Mouse (Mus musculus) intestine, embryonic 15.5 days (tissue): ENCODE results near the gene Mrpl33. TPM values are rescaled to one million over a fixed set of nuclear protein-coding genes. Genes with fewer than 3 reads are reported as not detected.
"Not testable (repeated sequence)": the region's sequence is repeated elsewhere in the genome, so short reads cannot be mapped to it uniquely, and the experiment has no call there.

ENCODE experiments used
- ATAC-seq: fragments of 200-750 bp; cut with Nextera tagmentation; 2 replicates; pipeline ENCODE4 v1.8.0; 2017; ENCODE audit warnings: moderate TSS enrichment, moderate library complexity
- H3K27ac ChIP-seq: fragments of 300-500 bp; sonication (generic); 2 replicates; pipeline ENCODE4 v1.5.1; 2015; ENCODE audit warnings: mild to moderate bottlenecking, inconsistent platforms
- H3K27me3 ChIP-seq: fragments of 300-500 bp; sonication (generic); replicated peaks from 2 replicates; pipeline ENCODE4 v1.6.1; 2015; ENCODE audit warnings: inconsistent platforms
- H3K36me3 ChIP-seq: fragments of 300-500 bp; sonication (generic); 2 replicates; pipeline ENCODE4 v1.6.1; 2015; ENCODE audit warnings: inconsistent platforms
- H3K4me1 ChIP-seq: fragments of 300-500 bp; sonication (generic); replicated peaks from 2 replicates; pipeline ENCODE4 v1.6.1; 2015; ENCODE audit warnings: inconsistent platforms
- H3K4me2 ChIP-seq: fragments of 300-500 bp; sonication (generic); replicated peaks from 2 replicates; pipeline ENCODE4 v1.6.1; 2015; ENCODE audit warnings: mild to moderate bottlenecking, inconsistent platforms
- H3K4me3 ChIP-seq: fragments of 300-500 bp; sonication (generic); replicated peaks from 2 replicates; pipeline ENCODE4 v1.5.1; 2015; ENCODE audit warnings: inconsistent platforms
- H3K9ac ChIP-seq: fragments of 300-500 bp; sonication (generic); 2 replicates; pipeline ENCODE4 v1.6.1; 2015; ENCODE audit warnings: inconsistent platforms
- H3K9me3 ChIP-seq: fragments of 300-500 bp; sonication (generic); 2 replicates; pipeline ENCODE4 v1.6.1; 2016; ENCODE audit warnings: inconsistent platforms
- WGBS: fragments of 180-500 bp; shearing (Covaris S2); methylation state at CpG from one replicate; pipeline ENCODE4 v1.1.7; 2015; 5-methylcytosine and 5-hydroxymethylcytosine counted together
- polyA plus RNA-seq: library from polyadenylated mRNA; unstranded; fragments of >200 nt; fragmentation: Nextera tagmentation; extraction: Ambion mirVana; gene quantifications from 2 replicates; pipeline ENCODE4 v1.2.1, GENCODE M21; 2015

Gene Mrpl33
- polyA plus RNA-seq, 1 experiment from 2014 or later, result 322 TPM

DNA sequence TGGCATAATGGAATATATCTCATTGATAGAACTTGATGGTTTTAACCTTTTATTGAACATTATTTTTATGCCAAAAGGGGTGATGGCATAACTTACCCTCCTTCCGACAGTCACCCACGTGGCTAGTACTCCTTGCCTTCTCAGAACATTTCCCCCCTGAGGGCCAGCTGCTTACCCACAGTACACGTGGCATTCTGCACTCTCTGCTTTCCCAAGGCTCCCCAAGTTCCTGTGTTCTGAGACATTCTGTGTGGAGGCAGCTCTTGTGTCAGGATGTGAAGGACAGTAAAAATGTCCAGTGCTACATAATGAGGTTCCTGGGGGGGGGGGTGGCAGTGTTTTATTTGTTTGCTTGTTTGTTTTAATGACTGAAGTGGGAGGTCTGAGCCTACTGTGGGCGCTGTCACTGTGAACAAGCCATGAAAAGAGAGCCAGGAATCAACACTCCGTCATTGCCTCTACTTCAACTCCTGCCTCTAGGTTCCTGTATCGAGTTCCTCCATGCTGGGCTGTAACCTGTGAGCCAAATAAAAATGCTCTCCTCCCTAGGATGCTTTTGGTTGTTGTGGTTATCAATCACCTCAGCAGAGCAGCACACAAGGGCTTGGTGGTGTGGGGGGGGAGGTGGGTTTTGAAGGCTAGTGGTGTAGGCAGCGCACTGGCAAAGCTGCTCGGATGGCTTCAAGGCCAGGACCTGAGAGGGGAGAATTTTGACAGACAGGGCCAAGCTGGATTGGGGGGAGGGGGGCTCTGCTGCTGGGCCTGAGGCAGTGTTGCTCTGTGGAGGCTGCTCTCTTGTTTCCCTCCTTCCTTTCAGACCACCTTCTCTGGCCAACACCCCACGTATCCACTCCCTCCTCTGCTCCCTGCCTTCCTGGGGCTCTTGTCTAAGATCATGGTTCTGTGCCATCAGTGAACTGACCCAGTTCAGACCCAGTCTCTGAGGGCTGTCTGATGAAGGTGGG lies 31.1 kb downstream of the Mrpl33 start:
- no peak overlapping the region for H3K27ac ChIP-seq
- WGBS, result 72% methylated on average over 9 of the region's 9 CpGs
- no peak overlapping the region for H3K9ac ChIP-seq

DNA sequence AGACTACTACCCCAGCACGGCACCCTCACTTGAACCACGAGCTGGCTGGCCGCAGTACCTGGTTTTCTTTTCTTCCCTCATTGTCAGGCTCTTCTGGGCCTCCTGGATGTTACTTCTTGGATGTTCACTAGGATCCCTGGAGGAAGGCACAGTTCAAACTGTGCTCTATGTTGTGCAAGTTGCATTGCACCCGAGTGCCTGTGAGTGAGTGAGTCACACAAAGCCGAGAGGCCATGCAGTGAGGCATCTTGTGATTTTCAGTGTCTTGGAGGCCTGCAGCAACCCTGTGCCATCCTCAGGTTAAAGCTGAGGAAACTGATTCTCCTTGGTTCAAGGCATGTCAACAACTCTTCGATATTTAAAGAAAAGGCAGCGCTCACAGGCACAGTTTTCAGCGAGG lies 31.8 kb downstream of the Mrpl33 start:
- H3K9me3 ChIP-seq, result no peaks in the 10 kb centered on the region
- no peak overlapping the region for H3K4me3 ChIP-seq
- H3K4me2 ChIP-seq, result no peak overlapping the region
- H3K36me3 ChIP-seq, result no peaks in the 10 kb centered on the region
- peaks cover 3% of the 10 kb centered on the region; the same call in 1 of the 2 replicates for H3K4me1 ChIP-seq
- ATAC-seq, result no peak
- WGBS, result 86% methylated on average over 8 of the region's 8 CpGs
- H3K9ac ChIP-seq, result no peak overlapping the region
- H3K27me3 ChIP-seq, result no peaks in the 10 kb centered on the region
- no peak overlapping the region for H3K27ac ChIP-seq

More for the DNA sequence above, 31.1 kb downstream of the Mrpl33 start:
- Histone ChIP-seq H3K9me3 (no peaks in the 10 kb centered on the region), H3K4me3 (no peak overlapping the region), H3K4me1 (peaks cover 3% of the 10 kb centered on the region; the same call in 1 of the 2 replicates), H3K36me3 (no peaks in the 10 kb centered on the region), H3K27me3 (no peaks in the 10 kb centered on the region), H3K4me2 (no peak overlapping the region)
- no peak for ATAC-seq

DNA sequence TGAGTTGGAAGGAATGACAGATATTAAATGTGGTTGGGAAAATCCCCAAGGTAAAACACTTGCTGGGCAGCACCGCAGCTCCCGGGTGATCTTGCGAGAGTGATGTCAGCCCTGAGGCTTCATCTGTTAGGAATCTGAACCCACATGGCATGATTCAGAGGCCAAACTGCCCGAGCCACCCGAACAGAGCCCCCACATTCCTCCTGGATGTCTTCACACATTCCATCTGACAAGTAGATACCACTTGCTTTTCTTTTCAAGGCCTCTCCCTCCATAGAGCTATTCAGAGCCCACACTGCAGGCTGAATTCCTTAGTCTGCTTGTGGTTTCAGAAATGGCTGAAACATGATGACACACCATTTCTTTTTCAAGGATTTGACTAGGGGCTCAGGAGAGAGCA lies 33.3 kb downstream of the Mrpl33 start:
- Histone ChIP-seq H3K4me1 (peaks cover 3% of the 10 kb centered on the region; the same call in 1 of the 2 replicates), H3K4me3 (no peak overlapping the region), H3K9ac (no peak overlapping the region), H3K27me3 (no peaks in the 10 kb centered on the region), H3K36me3 (no peaks in the 10 kb centered on the region), H3K27ac (peak overlapping the region; percentile 65), H3K9me3 (no peaks in the 10 kb centered on the region), H3K4me2 (no peak overlapping the region)
- WGBS, result 39% methylated on average over 5 of the region's 5 CpGs
- peak; percentile 59; the same call in 1 of the 2 replicates for ATAC-seq

- H3K4me2 ChIP-seq, H3K27me3 ChIP-seq, H3K9ac ChIP-seq, H3K9me3 ChIP-seq, ATAC-seq, H3K4me1 ChIP-seq, H3K36me3 ChIP-seq, H3K27ac ChIP-seq, H3K4me3 ChIP-seq: not testable (repeated sequence)
- 98% methylated on average over 4 of the region's 4 CpGs for WGBS
These were observed 34.4 kb downstream of the Mrpl33 start for GRCm38 (mm10) chr5:31631169-31631568.

GRCm38 (mm10) chr5:31634161-31634560 lies 37.4 kb downstream of the Mrpl33 start:
- H3K4me3 ChIP-seq, result no peak overlapping the region
- H3K27ac ChIP-seq, result no peak overlapping the region
- 70% methylated on average over 4 of the region's 4 CpGs for WGBS
- no peak overlapping the region for H3K4me2 ChIP-seq
- no peak for ATAC-seq
- H3K27me3 ChIP-seq, result no peaks in the 10 kb centered on the region
- H3K36me3 ChIP-seq, result no peaks in the 10 kb centered on the region
- no peaks in the 10 kb centered on the region for H3K9me3 ChIP-seq
- peaks cover 8% of the 10 kb centered on the region; the same call in 1 of the 2 replicates for H3K4me1 ChIP-seq
- H3K9ac ChIP-seq, result no peak overlapping the region

DNA sequence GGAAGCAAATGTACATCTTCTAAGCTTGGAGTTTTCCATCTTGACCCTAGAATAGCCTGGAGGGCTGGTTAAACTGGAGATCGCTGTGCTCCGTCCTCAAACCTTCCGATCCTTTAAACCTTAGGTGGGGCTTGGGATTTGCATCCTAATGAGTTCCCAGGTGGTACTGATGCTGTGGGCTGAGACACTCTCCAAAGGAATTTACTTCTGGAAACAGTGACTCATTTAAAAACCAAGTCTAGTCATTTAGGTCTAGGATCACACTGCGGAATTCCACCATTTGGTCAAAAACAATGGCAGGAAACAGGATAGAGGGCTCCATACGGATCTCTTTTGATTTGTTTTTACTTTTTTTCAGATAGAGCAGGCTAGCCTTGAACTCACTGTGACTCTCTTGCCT lies 37.9 kb downstream of the Mrpl33 start:
- Histone ChIP-seq H3K27me3 (no peaks in the 10 kb centered on the region), H3K9ac (no peak overlapping the region), H3K9me3 (no peaks in the 10 kb centered on the region), H3K4me2 (no peak overlapping the region), H3K27ac (no peak overlapping the region), H3K36me3 (no peaks in the 10 kb centered on the region), H3K4me1 (peaks cover 8% of the 10 kb centered on the region; the same call in 1 of the 2 replicates), H3K4me3 (no peak overlapping the region)
- WGBS, result 81% methylated on average over 5 of the region's 5 CpGs
- no peak for ATAC-seq

- Histone ChIP-seq H3K4me1 (0 out of 2 replicates have a peak, but pooled peaks cover 4% of the 10 kb centered on the region), H3K36me3 (no peaks in the 10 kb centered on the region), H3K27me3 (no peaks in the 10 kb centered on the region), H3K9ac (no peak overlapping the region), H3K27ac (no peak overlapping the region), H3K4me3 (no peak overlapping the region), H3K4me2 (no peak overlapping the region), H3K9me3 (no peaks in the 10 kb centered on the region)
- 46% methylated on average over 9 of the region's 9 CpGs for WGBS
- ATAC-seq, result peak; percentile 68
These were observed 40.0 kb downstream of the Mrpl33 start for GRCm38 (mm10) chr5:31636636-31637253.

DNA sequence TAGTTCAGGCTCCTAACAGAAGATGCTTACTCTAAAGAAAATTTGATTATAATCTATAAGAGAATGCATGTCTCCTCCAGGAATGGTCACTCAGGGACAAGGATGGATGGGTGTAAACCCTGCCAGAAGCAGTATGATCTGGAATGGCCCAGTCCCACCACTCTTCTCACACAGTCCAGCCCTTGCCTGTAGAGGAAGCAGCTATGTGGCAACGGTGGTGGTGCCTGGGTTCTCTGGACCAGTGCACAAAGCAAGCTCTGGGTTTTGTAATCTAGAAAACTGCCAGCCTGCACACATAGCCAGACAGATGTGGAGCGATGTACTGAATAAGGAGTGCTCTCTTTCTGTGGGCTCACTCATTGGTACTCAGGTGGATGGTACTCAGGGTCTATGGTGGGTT lies 43.8 kb downstream of the Mrpl33 start:
- Histone ChIP-seq H3K9ac (no peak overlapping the region), H3K9me3 (no peaks in the 10 kb centered on the region), H3K27ac (no peak overlapping the region), H3K36me3 (no peaks in the 10 kb centered on the region), H3K4me3 (no peak overlapping the region), H3K27me3 (no peaks in the 10 kb centered on the region), H3K4me2 (no peak overlapping the region), H3K4me1 (0 out of 2 replicates have a peak, but pooled peaks cover 4% of the 10 kb centered on the region)
- WGBS, result 89% methylated on average over 2 of the region's 2 CpGs
- no peak for ATAC-seq

DNA sequence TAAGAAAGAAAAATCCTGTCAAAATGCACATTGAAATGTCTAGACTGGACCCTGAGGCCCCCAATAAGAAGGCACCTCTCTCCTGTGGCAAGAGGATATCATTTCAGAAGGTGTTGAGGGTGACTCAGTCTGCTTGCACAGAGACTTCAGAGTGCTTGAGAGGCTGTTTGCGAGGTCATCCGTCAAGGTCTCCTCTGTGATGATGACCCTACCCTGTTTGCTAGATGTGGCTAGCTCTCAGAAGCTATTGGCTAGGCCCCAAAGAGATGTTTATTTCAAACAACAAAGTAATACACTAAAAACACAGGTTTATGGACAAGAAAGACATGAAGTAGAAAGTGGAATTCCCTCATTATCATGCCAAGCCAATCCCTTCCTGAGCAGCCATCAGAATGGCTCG lies 45.6 kb downstream of the Mrpl33 start:
- Histone ChIP-seq H3K4me2 (no peak overlapping the region), H3K4me3 (no peak overlapping the region), H3K9me3 (no peaks in the 10 kb centered on the region), H3K36me3 (no peaks in the 10 kb centered on the region), H3K4me1 (0 out of 2 replicates have a peak, but pooled peaks cover 3% of the 10 kb centered on the region), H3K27ac (no peak overlapping the region), H3K9ac (no peak overlapping the region), H3K27me3 (no peaks in the 10 kb centered on the region)
- WGBS, result 84% methylated on average over 3 of the region's 3 CpGs
- ATAC-seq, result no peak

GRCm38 (mm10) chr5:31644272-31644671 lies 47.5 kb downstream of the Mrpl33 start:
- Histone ChIP-seq H3K36me3 (no peaks in the 10 kb centered on the region), H3K27me3 (no peaks in the 10 kb centered on the region), H3K9me3 (no peaks in the 10 kb centered on the region), H3K4me2 (no peak overlapping the region), H3K4me1 (0 out of 2 replicates have a peak, but pooled peaks cover 5% of the 10 kb centered on the region), H3K9ac (no peak overlapping the region), H3K27ac (no peak overlapping the region), H3K4me3 (no peak overlapping the region)
- ATAC-seq, result no peak
- WGBS, result 86% methylated on average over 4 of the region's 4 CpGs

DNA sequence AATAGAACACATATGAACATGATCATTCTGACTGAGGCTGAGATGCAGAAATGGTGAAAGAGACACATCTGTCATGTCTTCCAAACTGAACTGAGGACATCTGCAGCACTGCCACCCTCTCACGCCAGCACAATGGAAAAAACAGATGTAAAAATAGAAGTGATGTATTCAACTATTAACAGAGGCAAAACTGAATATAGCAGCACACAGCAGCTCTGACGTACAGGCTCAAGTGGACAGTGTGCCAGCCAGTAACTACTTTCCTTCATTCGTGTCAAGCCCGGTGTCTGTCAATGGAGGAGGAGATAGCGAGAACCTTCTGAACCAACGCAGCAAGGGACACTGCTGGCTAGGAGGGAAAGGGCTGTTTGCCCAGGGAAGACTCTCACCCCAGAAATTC lies 48.1 kb downstream of the Mrpl33 start:
- WGBS, result 86% methylated on average over 6 of the region's 6 CpGs
- H3K4me2 ChIP-seq, result no peak overlapping the region
- no peaks in the 10 kb centered on the region for H3K27me3 ChIP-seq
- no peaks in the 10 kb centered on the region for H3K36me3 ChIP-seq
- H3K9me3 ChIP-seq, result no peaks in the 10 kb centered on the region
- no peak overlapping the region for H3K9ac ChIP-seq
- ATAC-seq, result no peak
- H3K4me1 ChIP-seq, result 0 out of 2 replicates have a peak, but pooled peaks cover 5% of the 10 kb centered on the region
- no peak overlapping the region for H3K4me3 ChIP-seq
- no peak overlapping the region for H3K27ac ChIP-seq

GRCm38 (mm10) chr5:31645798-31646197 lies 49.1 kb downstream of the Mrpl33 start:
- no peak overlapping the region for H3K4me3 ChIP-seq
- H3K27me3 ChIP-seq, result no peaks in the 10 kb centered on the region
- H3K36me3 ChIP-seq, result no peaks in the 10 kb centered on the region
- no peak overlapping the region for H3K9ac ChIP-seq
- WGBS, result 86% methylated on average over 6 of the region's 6 CpGs
- H3K4me2 ChIP-seq, result no peak overlapping the region
- no peak for ATAC-seq
- no peak overlapping the region for H3K27ac ChIP-seq
- H3K4me1 ChIP-seq, result 0 out of 2 replicates have a peak, but pooled peaks cover 5% of the 10 kb centered on the region
- no peaks in the 10 kb centered on the region for H3K9me3 ChIP-seq
